Mouse (Mus musculus) induced T-regulatory cell, adult 2 months (primary cell): ENCODE data around the gene Rnf167.

ENCODE experiments used
- DNase-seq: peaks from one replicate; pipeline ENCODE4 v3.0.0-alpha.2; 2012; ENCODE audit warnings: low read depth

Rnf167 gene

GRCm38 (mm10) chr11:70637764-70638163, 9.3 kb upstream of the Rnf167 start:
- DNase-seq: no peak

GRCm38 (mm10) chr11:70638293-70638692, 8.7 kb upstream of the Rnf167 start:
- no peak for DNase-seq

GRCm38 (mm10) chr11:70638714-70639278, 8.2 kb upstream of the Rnf167 start, which contains the start of gene Gp1ba:
TSS of gene Gp1ba (plus strand) at chr11:70639122.
- no peak for DNase-seq

GRCm38 (mm10) chr11:70639976-70640375, 7.1 kb upstream of the Rnf167 start:
- no peak for DNase-seq

GRCm38 (mm10) chr11:70641241-70641640, 5.8 kb upstream of the Rnf167 start:
- DNase-seq: no peak

- DNase-seq: no peak
Observed at GRCm38 (mm10) chr11:70643051-70643450, 4.0 kb upstream of the Rnf167 start.

GRCm38 (mm10) chr11:70644564-70645103, 2.4 kb upstream of the Rnf167 start:
- DNase-seq: no peak

GRCm38 (mm10) chr11:70645461-70646258, 1.4 kb upstream of the Rnf167 start:
- DNase-seq: no peak

GRCm38 (mm10) chr11:70646259-70646555, 828 bp upstream of the Rnf167 start:
- DNase-seq: no peak

- DNase-seq: no peak
Observed at GRCm38 (mm10) chr11:70647716-70648420, 833 bp downstream of the Rnf167 start.

- peak; percentile 77 for DNase-seq
Observed at GRCm38 (mm10) chr11:70648512-70648911, 1.5 kb downstream of the Rnf167 start.

GRCm38 (mm10) chr11:70649185-70649734, 2.2 kb downstream of the Rnf167 start:
- DNase-seq: peak; percentile 47

GRCm38 (mm10) chr11:70650322-70651175, 3.5 kb downstream of the Rnf167 start:
- DNase-seq: peak; percentile 88

- peak; percentile 72 for DNase-seq
Observed at GRCm38 (mm10) chr11:70651391-70651790, 4.4 kb downstream of the Rnf167 start.

GRCm38 (mm10) chr11:70652029-70652883, 5.2 kb downstream of the Rnf167 start:
- peak; percentile 62 for DNase-seq

- no peak for DNase-seq
Observed at GRCm38 (mm10) chr11:70652884-70653344, 5.9 kb downstream of the Rnf167 start.

GRCm38 (mm10) chr11:70653345-70654197, 6.5 kb downstream of the Rnf167 start:
- DNase-seq: peak; percentile 87

- DNase-seq: peak; percentile 95
Observed at GRCm38 (mm10) chr11:70654198-70654922, 7.3 kb downstream of the Rnf167 start, which contains the start of gene Pfn1. TSS of gene Pfn1 (minus strand) at chr11:70654644.
